Mouse (Mus musculus): ENCODE measurements around the gene Mrgpra6. TPM values are rescaled to one million over a fixed set of nuclear protein-coding genes. Genes with fewer than 3 reads are reported as not detected.
A peak's percentile ranks its signal among the peaks of the same experiment; 100 is the strongest.

Gene Mrgpra6
- not detected for total RNA-seq (2021)
- long read RNA-seq, experiment 1, result 0 reads
- long read RNA-seq, experiment 2, result 0 reads

- DNase-seq, result no peak
Measured at GRCm38 (mm10) chr7:47204830-47205229, at the start of gene Mrgpra6. TSS of gene Mrgpra6 (minus strand) at chr7:47204920.

GRCm38 (mm10) chr7:47252770-47253169, 48.0 kb upstream of the Mrgpra6 start, which contains the start of gene Mrgpra9:
TSS of gene Mrgpra9 (minus strand) at chr7:47252848.
- DNase-seq, result no peak

GRCm38 (mm10) chr7:47244658-47245057, 39.9 kb upstream of the Mrgpra6 start:
- DNase-seq, result no peak

GRCm38 (mm10) chr7:47195271-47195670, 9.4 kb downstream of the Mrgpra6 start:
- no peak for DNase-seq

- DNase-seq, result no peak
Measured at GRCm38 (mm10) chr7:47170814-47171213, 33.9 kb downstream of the Mrgpra6 start.

GRCm38 (mm10) chr7:47165028-47165427, 39.7 kb downstream of the Mrgpra6 start:
- DNase-seq, result no peak

GRCm38 (mm10) chr7:47163203-47163602, 41.5 kb downstream of the Mrgpra6 start:
- no peak for DNase-seq

- DNase-seq, result no peak
Measured at GRCm38 (mm10) chr7:47158451-47158850, 46.3 kb downstream of the Mrgpra6 start.

GRCm38 (mm10) chr7:47157743-47158142, 47.0 kb downstream of the Mrgpra6 start:
- no peak for DNase-seq

GRCm38 (mm10) chr7:47155849-47156248, 48.9 kb downstream of the Mrgpra6 start:
- DNase-seq, result no peak

- no peak for DNase-seq
Measured at GRCm38 (mm10) chr7:47155396-47155795, 49.3 kb downstream of the Mrgpra6 start.

GRCm38 (mm10) chr7:47150420-47151061, 54.2 kb downstream of the Mrgpra6 start:
- peak; percentile 33 to 46 for DNase-seq

- DNase-seq, result no peak
Measured at GRCm38 (mm10) chr7:47148298-47148697, 56.4 kb downstream of the Mrgpra6 start.

GRCm38 (mm10) chr7:47146034-47146812, 58.5 kb downstream of the Mrgpra6 start:
- peak; percentile 60 to 73 for DNase-seq

GRCm38 (mm10) chr7:47144299-47144698, 60.4 kb downstream of the Mrgpra6 start:
- peak; percentile 6 to 23 for DNase-seq

- no peak for DNase-seq
Measured at GRCm38 (mm10) chr7:47139823-47140325, 64.8 kb downstream of the Mrgpra6 start.

Other genes with a start within 250 kb of the Mrgpra6 start
- gene Uevld, start 246.4 kb downstream of the Mrgpra6 start, total RNA-seq (2021), result 10 to 100 TPM; 16.8 to 21.9 TPM
- not detected for gene Gm9999, start 221.3 kb downstream of the Mrgpra6 start, total RNA-seq (2021)
- gene Spty2d1, start 196.5 kb downstream of the Mrgpra6 start, total RNA-seq (2021), result 10 to 100 TPM; 20.4 to 34.9 TPM
- gene Tmem86a, start 154.3 kb downstream of the Mrgpra6 start, total RNA-seq (2021), result 10 to 100 TPM; 21.8 to 38.1 TPM
- 1 to 10 TPM in 1 of 2 experiments, under 1 TPM in 1; 0.53 to 1.1 TPM for gene Ptpn5, start 71.2 kb downstream of the Mrgpra6 start, total RNA-seq (2021)
- not detected for gene Mrgpra9, start 47.9 kb upstream of the Mrgpra6 start, total RNA-seq (2021)
- gene Mrgpra1, start 149.3 kb upstream of the Mrgpra6 start, total RNA-seq (2021), result not detected
- not detected for gene Mrgpra2a, start 247.2 kb upstream of the Mrgpra6 start, total RNA-seq (2021)